Mouse (Mus musculus): ENCODE measurements around the gene AC131692.1.

- TF ChIP-seq CTCF (IDR thresholded peaks at IDR 0.05; ENCODE audit: extremely low read depth, insufficient read length, insufficient replicate concordance, low read depth, low read length): no peak
- no peak for TF ChIP-seq POLR2A (IDR thresholded peaks at IDR 0.05; ENCODE audit: low read depth, low read length)
Observed at GRCm38 (mm10) chr19:6118677-6119185, 24.5 kb downstream of the AC131692.1 start.
